Mouse (Mus musculus) cerebellum, postnatal 14 days (tissue): Measurements from ENCODE around the gene Gata5.

Experiments used
- DNase-seq, 2 experiments: peaks; one replicate each; pipeline ENCODE4 v3.0.0; 2021; ENCODE audit warnings: mixed read lengths in 2 of 2

Gene Gata5

GRCm38 (mm10) chr2:180334551-180334986 is at the start of gene Gata5:
Gene Gata5, minus strand, starts transcription at chr2:180334699.
- DNase-seq = no peak

DNA sequence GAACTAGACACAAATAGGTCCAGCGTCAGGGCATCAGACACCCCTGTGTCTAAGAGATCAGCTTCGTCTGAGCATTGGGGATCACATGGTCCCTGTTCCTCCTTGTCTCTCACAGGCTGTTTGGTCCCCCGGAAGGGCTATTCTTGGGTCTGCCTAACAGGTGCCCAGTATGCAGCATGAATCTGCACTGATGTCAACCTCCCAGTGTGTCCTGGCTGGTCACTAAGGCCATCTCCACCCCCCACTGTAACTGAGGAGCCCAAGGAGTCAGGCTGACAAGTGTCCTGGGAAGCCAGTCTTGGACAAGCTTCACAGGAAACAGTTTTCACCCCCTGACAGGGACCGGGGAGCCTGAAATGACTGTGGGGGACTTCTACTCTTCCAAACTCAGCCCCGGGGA is 42.2 kb upstream of the Gata5 start:
- DNase-seq = no peak

DNA sequence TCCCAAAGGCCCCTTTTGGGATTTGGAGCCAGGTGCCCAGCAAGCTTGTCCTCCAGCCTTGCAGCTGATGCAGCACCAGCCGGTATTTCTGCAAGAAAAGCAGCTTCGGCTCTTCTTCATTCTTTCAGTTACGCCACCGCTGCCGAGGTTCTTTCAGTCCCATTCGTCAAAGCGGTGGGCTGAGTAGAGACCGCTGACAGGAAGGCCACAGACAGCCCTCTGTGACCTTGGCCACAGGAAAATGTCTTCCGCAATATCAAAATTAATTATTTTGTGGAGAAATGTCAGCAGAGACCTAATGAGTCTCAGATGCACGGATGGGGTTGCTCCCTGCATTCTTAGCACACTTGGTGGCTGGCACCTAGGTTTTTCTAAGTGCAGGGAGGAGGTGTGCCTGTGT is 38.8 kb upstream of the Gata5 start:
- no peak for DNase-seq

GRCm38 (mm10) chr2:180368359-180368758 is 33.9 kb upstream of the Gata5 start:
- DNase-seq = no peak

DNA sequence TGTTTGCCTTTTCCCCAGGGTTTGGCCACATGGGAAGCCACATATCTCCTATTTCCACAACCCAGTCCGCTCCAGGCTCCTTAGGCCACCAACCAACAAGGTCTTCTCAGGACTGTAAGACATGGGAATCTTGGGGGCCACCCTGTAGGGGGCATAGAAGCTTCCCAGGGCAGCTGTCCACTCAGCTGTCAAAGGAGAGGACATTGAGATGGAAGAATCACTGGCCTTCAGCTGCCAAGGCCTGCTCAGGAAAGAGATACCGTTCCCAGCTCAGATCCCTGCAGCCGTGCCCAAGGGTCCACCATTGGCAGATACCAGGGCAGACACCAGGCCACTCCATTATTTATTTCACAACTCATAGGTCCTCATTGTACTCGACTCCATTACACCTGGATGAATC is 32.9 kb upstream of the Gata5 start:
- DNase-seq = no peak

DNA sequence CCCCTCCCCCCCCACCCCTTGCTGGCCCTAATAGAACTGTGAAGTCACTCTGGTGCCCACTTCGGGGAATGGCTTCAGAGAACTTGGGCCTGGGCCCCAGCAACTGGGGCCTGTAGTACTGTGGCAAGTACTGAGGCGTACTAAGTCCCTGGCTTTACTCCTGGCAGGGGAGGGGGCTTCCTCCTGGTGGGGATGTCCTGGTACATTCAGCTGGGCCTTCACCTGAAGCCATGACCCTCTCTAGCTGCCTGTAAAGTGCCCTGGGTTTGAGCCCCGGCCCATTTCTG is 28.9 kb upstream of the Gata5 start:
- no peak for DNase-seq

DNA sequence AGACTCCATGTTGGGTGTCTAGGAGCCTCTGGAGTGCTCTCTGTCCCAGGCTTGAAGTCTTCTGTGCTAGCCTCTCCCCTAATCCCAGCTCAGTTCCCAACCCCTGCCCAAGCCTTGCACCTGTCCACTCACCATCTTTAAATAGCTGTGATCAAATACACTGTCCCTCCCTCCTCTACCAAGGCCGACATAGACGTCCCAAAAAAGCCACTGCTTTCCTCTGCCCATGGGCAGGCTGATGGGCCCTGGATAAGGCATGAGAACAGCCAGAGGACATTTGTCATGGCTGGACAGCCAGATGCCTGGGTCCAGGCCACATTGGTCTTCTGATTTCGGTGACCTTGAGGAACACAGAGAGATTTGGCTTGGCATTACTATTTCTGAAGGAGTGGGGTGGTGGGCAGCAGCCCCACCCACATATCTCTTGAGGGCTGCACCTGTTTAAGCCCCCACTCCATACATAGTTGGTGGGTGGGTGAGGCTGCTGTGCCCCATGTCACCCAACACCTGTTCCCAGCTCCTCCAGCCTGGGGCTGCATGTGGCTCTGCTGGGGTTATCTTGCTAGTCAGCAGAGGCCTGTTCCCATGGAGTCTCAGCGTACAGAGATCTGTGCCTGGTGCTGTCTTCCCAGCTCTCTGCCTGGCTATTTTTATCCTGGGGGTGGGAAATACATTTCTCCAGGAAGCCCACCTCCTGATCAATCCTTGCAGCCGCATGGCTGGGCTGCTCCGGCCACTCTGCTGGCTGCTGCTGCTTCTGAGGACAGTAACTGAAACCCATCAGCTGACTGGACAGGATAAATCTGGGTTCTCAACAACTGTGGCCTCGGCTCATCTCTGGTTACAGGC is 28.3 kb upstream of the Gata5 start:
- no peak for DNase-seq

DNA sequence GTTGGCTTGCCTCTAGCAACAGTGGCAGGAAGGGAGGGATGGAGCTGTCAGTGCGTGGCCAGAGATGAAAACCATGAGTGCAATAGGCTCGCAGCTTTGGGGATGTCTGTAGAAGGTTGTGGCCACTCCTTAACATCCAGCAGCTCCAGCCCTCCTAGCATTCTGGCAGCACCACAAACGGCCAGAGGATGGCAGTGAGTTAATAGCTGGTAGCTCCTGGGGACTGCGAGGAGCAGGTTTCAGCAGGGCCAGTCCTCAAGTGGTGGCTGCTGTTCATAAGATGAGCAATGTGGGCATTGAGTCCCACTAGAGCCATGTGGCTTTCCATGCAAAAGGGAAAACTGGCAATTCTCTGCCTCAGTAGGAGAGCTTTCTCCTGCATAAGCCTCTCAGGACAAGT is 24.6 kb upstream of the Gata5 start:
- DNase-seq = peak; percentile 39 to 58

DNA sequence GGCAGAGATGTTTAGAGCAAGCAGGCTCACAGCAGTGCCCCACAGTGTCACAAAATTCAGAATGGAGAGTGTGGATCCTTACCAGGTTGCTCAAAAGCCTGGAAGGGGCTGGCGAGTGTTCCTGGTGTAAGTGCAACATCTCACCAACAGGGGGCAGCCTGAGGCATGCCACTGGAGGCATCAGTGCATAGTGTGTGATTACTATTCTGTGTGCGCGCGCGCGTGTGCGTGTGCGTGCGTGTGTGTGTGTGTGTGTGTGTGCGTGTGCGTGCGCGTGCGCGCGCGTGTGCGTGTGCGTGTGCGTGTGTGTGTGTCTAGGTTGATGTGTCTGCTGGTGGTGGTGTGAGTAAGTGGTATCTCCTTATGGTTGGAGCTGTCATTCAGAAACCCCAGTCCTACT is 18.8 kb upstream of the Gata5 start:
- peak; percentile 76 to 85 for DNase-seq

DNA sequence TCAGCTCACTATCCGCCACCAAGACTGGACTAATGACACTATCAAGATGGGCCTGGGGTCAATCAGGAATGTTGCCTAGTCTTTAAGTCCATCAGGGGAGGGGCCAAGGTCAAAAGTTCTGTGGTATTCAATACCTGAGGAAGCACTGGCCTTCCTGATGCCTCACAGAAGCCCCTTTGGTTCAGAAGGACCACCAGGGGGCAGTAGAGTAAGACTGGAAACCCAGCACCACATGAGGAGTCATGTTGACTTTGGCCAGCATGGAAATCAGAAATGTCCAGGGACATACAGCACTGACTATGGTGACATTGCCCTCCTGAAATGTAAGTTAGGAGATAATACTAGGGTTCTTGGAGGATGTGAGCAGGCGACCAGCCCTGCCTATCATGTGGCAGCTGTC is 16.2 kb upstream of the Gata5 start:
- DNase-seq = peak; percentile 47 to 75

- peak; percentile 86 for DNase-seq
These were observed 12.5 kb upstream of the Gata5 start for GRCm38 (mm10) chr2:180346820-180347497.

DNA sequence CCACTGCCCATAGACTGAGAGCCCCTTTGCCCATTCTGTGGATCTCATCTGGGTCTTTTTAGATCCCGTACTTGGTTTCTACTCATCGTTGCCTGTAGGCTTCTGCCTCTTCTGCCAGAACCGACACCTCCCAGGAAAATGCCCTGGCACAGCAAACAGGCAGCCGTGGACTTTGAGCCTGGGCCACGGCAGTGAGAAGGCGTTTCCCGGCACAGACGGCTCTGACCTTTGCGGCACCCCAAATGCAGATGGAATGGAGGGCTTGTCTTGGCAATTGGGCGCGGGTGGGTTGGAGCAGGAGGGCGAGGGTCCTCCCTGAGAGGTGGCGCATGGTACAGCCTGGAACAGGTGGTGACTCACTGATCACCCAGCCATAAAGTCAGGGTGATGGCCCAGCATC is 8.6 kb upstream of the Gata5 start:
- DNase-seq = no peak

- no peak for DNase-seq
These were observed 7.7 kb upstream of the Gata5 start for GRCm38 (mm10) chr2:180342189-180342588.

DNA sequence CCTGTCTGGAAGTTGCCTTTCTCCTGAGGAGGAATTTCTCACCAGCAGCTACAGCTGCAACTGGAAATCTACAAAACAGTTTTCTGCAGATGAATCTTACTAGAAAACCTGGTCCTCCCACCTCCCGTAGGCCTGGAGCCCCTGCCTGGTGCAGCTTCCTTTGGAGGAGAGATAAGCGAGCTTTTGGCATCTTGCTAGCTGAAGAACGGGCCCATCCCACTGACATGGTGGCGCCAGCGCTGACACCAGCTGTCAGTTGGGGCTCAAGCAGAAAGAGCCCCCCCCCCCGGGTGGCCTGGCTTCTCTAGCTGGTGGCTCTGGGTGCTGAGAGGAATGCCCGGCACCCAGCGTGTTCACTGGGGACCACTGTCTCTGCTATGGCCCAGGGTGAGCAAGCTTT is 6.7 kb upstream of the Gata5 start:
- no peak for DNase-seq

- no peak for DNase-seq
These were observed 5.4 kb upstream of the Gata5 start for GRCm38 (mm10) chr2:180339886-180340285.

GRCm38 (mm10) chr2:180333778-180334550 is 535 bp downstream of the Gata5 start:
- no peak for DNase-seq

- DNase-seq = no peak
These were observed 5.0 kb downstream of the Gata5 start for GRCm38 (mm10) chr2:180329466-180329865.

- no peak for DNase-seq
These were observed 11.7 kb downstream of the Gata5 start for GRCm38 (mm10) chr2:180322674-180323355.

DNA sequence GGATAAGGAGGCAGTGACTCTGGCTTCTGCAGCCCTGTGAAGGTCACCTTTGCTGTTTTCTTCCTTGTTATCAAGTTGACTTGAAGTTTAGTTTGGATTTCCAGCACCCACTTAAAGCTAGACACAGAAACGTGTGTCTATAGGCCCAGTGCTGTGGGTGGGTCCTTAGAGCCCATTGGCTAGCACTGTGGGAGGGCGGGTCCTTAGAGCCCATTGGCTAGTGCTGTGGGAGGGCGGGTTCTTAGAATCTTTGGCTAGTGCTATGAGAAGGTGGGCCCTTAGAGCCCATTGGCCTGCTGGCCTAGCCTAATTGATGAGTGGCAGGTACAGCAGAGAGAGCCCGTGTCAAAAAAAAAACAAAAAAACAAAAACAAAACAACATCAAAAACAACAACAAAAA is 14.3 kb downstream of the Gata5 start:
- DNase-seq = no peak

- DNase-seq = no peak
These were observed 16.9 kb downstream of the Gata5 start for GRCm38 (mm10) chr2:180317591-180317990.

DNA sequence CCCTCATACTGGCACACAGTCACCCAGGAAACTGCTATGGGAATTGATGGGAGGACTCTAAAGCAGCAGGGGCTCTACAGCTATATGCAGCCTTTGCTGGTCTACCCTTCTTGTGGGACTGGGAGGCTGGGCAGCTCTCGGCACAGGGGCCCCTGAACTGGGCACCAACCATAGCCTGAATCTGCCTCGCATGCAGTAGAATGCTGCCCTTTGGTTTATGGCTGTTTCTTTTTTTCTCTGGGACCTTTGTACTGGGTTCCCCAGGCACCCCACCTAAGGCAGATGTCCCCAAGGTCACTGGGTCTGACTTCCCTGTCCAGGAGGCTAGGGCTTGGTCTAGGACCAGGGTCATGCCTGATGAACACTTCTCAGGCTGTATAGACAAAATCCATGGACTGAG is 20.2 kb downstream of the Gata5 start:
- no peak for DNase-seq

DNA sequence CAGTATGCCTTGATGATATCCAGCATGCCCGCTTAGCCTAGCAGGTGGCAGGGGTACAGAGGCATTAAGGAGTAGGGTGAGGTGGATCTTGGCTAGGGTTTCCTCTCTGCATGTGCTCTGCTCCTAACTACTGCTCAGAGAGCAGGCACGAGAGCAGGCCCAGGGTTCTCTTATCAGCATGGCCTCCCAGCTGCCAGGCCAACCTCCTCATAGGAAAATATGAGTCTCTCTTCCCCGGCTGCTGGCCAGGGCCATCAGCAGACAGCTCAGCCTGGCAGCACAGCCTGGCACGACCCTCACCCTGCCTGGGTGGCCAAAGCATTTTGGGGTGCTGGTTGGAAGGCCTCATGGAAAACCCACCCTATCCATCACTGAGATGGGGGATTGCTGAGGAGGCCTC is 23.4 kb downstream of the Gata5 start:
- DNase-seq = no peak

DNA sequence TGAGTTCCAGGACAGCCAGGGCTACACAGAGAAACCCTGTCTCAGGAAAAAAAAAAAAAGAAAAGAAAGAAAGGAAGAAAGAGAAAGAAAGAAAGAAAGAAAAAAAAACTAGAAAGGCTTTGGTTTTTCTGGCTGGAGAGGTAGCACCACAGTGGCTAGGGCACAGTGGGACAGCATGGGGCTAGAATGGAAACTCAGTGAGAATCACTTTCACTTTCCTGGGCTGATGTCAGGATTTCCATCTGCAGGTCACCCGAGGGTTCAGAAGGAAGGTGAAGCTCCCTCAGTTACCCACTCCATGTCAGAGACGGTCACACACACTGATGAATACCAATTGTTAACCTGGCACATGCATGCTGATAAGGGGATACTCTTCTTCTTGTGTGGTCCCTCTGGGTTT is 26.8 kb downstream of the Gata5 start:
- no peak for DNase-seq
